Mouse (Mus musculus): ENCODE data around the gene Tdgf1.

Tdgf1 gene

GRCm38 (mm10) chr9:110945926-110946325 lies at the start of gene Tdgf1:
Gene Tdgf1 (minus strand): TSS chr9:110946158.
- no peak for DNase-seq (ENCODE audit: low spot score in 2 of 2)

- peak; percentile 35 to 71 for DNase-seq (ENCODE audit: low spot score in 2 of 2)
These were observed 48.8 kb upstream of the Tdgf1 start for GRCm38 (mm10) chr9:110994716-110995172.

- no peak for DNase-seq (ENCODE audit: low spot score in 2 of 2)
These were observed 47.3 kb upstream of the Tdgf1 start for GRCm38 (mm10) chr9:110993281-110993709.

- no peak for DNase-seq (ENCODE audit: low spot score in 2 of 2)
These were observed 44.2 kb upstream of the Tdgf1 start, which contains the start of gene Rtp3 for GRCm38 (mm10) chr9:110990204-110990603. Gene Rtp3 (minus strand): TSS chr9:110990583.

GRCm38 (mm10) chr9:110989543-110989942 lies 43.6 kb upstream of the Tdgf1 start:
- DNase-seq (ENCODE audit: low spot score in 2 of 2): no peak

- no peak for DNase-seq (ENCODE audit: low spot score in 2 of 2)
These were observed 43.2 kb upstream of the Tdgf1 start for GRCm38 (mm10) chr9:110989141-110989540.

GRCm38 (mm10) chr9:110988078-110988477 lies 42.1 kb upstream of the Tdgf1 start:
- DNase-seq (ENCODE audit: low spot score in 2 of 2): no peak

- DNase-seq (ENCODE audit: low spot score in 2 of 2): no peak
These were observed 41.4 kb upstream of the Tdgf1 start for GRCm38 (mm10) chr9:110987331-110987730.

GRCm38 (mm10) chr9:110985951-110986350 lies 40.0 kb upstream of the Tdgf1 start:
- DNase-seq (ENCODE audit: low spot score in 2 of 2): no peak

- no peak for DNase-seq (ENCODE audit: low spot score in 2 of 2)
These were observed 39.6 kb upstream of the Tdgf1 start for GRCm38 (mm10) chr9:110985541-110985940.

GRCm38 (mm10) chr9:110984096-110984495 lies 38.1 kb upstream of the Tdgf1 start:
- no peak for DNase-seq (ENCODE audit: low spot score in 2 of 2)

GRCm38 (mm10) chr9:110982351-110982750 lies 36.4 kb upstream of the Tdgf1 start:
- no peak for DNase-seq (ENCODE audit: low spot score in 2 of 2)

- DNase-seq (ENCODE audit: low spot score in 2 of 2): no peak
These were observed 33.5 kb upstream of the Tdgf1 start for GRCm38 (mm10) chr9:110979411-110979810.

GRCm38 (mm10) chr9:110965910-110966231 lies 19.9 kb upstream of the Tdgf1 start:
- DNase-seq (ENCODE audit: low spot score in 2 of 2): no peak

- no peak for DNase-seq (ENCODE audit: low spot score in 2 of 2)
These were observed 19.3 kb upstream of the Tdgf1 start for GRCm38 (mm10) chr9:110965062-110965909.

GRCm38 (mm10) chr9:110963566-110964115 lies 17.7 kb upstream of the Tdgf1 start:
- DNase-seq (ENCODE audit: low spot score in 2 of 2): no peak

- no peak for DNase-seq (ENCODE audit: low spot score in 2 of 2)
These were observed 15.4 kb upstream of the Tdgf1 start for GRCm38 (mm10) chr9:110961386-110961785.

- DNase-seq (ENCODE audit: low spot score in 2 of 2): no peak
These were observed 14.5 kb upstream of the Tdgf1 start for GRCm38 (mm10) chr9:110960230-110961149.

GRCm38 (mm10) chr9:110959669-110960068 lies 13.7 kb upstream of the Tdgf1 start:
- DNase-seq (ENCODE audit: low spot score in 2 of 2): no peak

- DNase-seq (ENCODE audit: low spot score in 2 of 2): no peak
These were observed 10.0 kb upstream of the Tdgf1 start for GRCm38 (mm10) chr9:110955962-110956361.

- DNase-seq (ENCODE audit: low spot score in 2 of 2): no peak
These were observed 8.9 kb upstream of the Tdgf1 start for GRCm38 (mm10) chr9:110954681-110955445.

All from urinary bladder, adult 18-20 months (tissue).